ENCODE assay signal across 7 mouse cellular contexts in the genomic region with DNA sequence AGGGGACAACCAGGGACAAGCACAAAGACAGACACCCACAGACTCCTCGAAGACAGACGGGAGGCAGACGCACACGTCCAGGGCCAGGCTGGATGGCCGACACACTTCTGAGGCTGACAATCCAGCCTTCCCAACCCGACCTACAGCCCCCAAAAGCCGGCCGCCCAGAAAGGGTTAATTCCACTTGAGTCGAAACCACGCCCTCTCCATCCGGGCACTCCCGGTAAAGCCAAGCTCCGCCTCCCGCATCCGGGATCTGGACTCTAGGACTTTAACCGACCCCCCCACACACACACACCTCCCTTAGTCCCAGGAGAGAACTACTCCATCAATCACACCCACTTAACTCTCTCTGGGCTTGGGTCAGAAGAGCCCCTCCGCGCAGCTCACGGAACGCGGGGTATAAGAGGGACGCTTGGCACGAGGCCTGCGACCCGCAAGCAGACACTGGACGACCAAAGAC. TPM values are rescaled to one million over a fixed set of nuclear protein-coding genes. Genes with fewer than 3 reads are reported as not detected.
DNase-seq lines count a peak whose midpoint lies in the region; ATAC-seq and TF ChIP-seq lines count a peak whose summit lies in the region.

No protein-coding gene starts in this region.

- H3K4me1 ChIP-seq in intestine, postnatal 0 days (replicated peaks; ENCODE audit: control insufficient read depth, insufficient read depth, low read length), result peaks cover 11% of the 10 kb centered on the region
- peaks cover 77% of the 10 kb centered on the region for H3K4me1 ChIP-seq in limb, embryonic 10.5 days
- peaks cover 56% of the 10 kb centered on the region for H3K4me1 ChIP-seq in midbrain, embryonic 12.5 days

- WGBS in intestine, postnatal 0 days, result under 1% methylated on average over 26 of the region's 26 CpGs
- 0% methylated on average over 26 of the region's 26 CpGs for WGBS in limb, embryonic 10.5 days
- under 1% methylated on average over 26 of the region's 26 CpGs for WGBS in midbrain, embryonic 12.5 days

- peak overlapping the region; percentile 78 for H3K4me2 ChIP-seq in intestine, postnatal 0 days (replicated peaks; ENCODE audit: low read depth)
- peak overlapping the region; percentile 98 for H3K4me2 ChIP-seq in midbrain, embryonic 12.5 days (replicated peaks)

- ATAC-seq in intestine, postnatal 0 days, result peak; percentile 64
- ATAC-seq in midbrain, embryonic 12.5 days (ENCODE audit: low FRiP score, low read depth), result peak; percentile 41

- H3K9me3 ChIP-seq in intestine, postnatal 0 days (ENCODE audit: control insufficient read depth), result no peaks in the 10 kb centered on the region
- no peaks in the 10 kb centered on the region for H3K9me3 ChIP-seq in limb, embryonic 10.5 days (replicated peaks)
- no peaks in the 10 kb centered on the region for H3K9me3 ChIP-seq in midbrain, embryonic 12.5 days

- peak overlapping the region; percentile 98 for H3K27ac ChIP-seq in intestine, postnatal 0 days (ENCODE audit: low read depth, low read length)
- H3K27ac ChIP-seq in limb, embryonic 10.5 days, result peak overlapping the region; percentile 89
- peak overlapping the region; percentile 98 for H3K27ac ChIP-seq in midbrain, embryonic 12.5 days (replicated peaks)

- peak; percentile 98 for DNase-seq in adrenal gland, postnatal 14 days
- peak; percentile 98 for DNase-seq in embryo, embryonic 9.5 days (ENCODE audit: extremely low spot score)
- peak; percentile 92 to 98 for DNase-seq in gastrocnemius, postnatal 4 days (ENCODE audit: low spot score in 2 of 2)
- peak; percentile 100 for DNase-seq in limb, embryonic 10.5 days (ENCODE audit: low spot score)
- peak; percentile 81 for DNase-seq in spleen, adult 12 weeks (ENCODE audit: low spot score)

- peaks cover 19% of the 10 kb centered on the region for H3K36me3 ChIP-seq in intestine, postnatal 0 days (ENCODE audit: control insufficient read depth, insufficient read depth)
- peaks cover 51% of the 10 kb centered on the region for H3K36me3 ChIP-seq in limb, embryonic 10.5 days
- H3K36me3 ChIP-seq in midbrain, embryonic 12.5 days, result peaks cover 33% of the 10 kb centered on the region

- peak overlapping the region; percentile 80 for H3K4me3 ChIP-seq in intestine, postnatal 0 days (ENCODE audit: low read depth, low read length)
- H3K4me3 ChIP-seq in limb, embryonic 10.5 days, result peak overlapping the region; percentile 87
- peak overlapping the region; percentile 64 for H3K4me3 ChIP-seq in midbrain, embryonic 12.5 days

- H3K9ac ChIP-seq in intestine, postnatal 0 days (ENCODE audit: low read depth, low read length), result peak overlapping the region; percentile 90
- peak overlapping the region; percentile 96 for H3K9ac ChIP-seq in midbrain, embryonic 12.5 days (replicated peaks)

- no peak for TF ChIP-seq CTCF in intestine, postnatal 0 days (IDR thresholded peaks at IDR 0.05; ENCODE audit: low read depth)

- no peaks in the 10 kb centered on the region for H3K27me3 ChIP-seq in intestine, postnatal 0 days (replicated peaks; ENCODE audit: control insufficient read depth, insufficient read depth, low read length)
- H3K27me3 ChIP-seq in limb, embryonic 10.5 days (ENCODE audit: low read depth, poor library complexity, severe bottlenecking), result no peaks in the 10 kb centered on the region
- no peaks in the 10 kb centered on the region for H3K27me3 ChIP-seq in midbrain, embryonic 12.5 days

RNA-seq across cellular contexts. Expression of a gene that starts 2.4 kb away (rescaled TPM):
- 53.7 and 61.3 TPM in 2 replicates for total RNA-seq in adrenal gland, postnatal 14 days (2021)
- total RNA-seq in gastrocnemius, postnatal 4 days (2021), result 10 to 100 TPM; 51.2 to 59.4 TPM
- polyA plus RNA-seq in intestine, postnatal 0 days (2015; fragmentation: Nextera tagmentation; extraction: Ambion mirVana), result 18.2 and 23.6 TPM in 2 replicates
- polyA plus RNA-seq in limb, embryonic 10.5 days (2016; fragmentation: Nextera tagmentation; extraction: Ambion mirVana), result 36.6 and 40.8 TPM in 2 replicates
- polyA plus RNA-seq in midbrain, embryonic 12.5 days (2016; fragmentation: Nextera tagmentation; extraction: Ambion mirVana), result 48.7 and 50.7 TPM in 2 replicates

RNA-seq across cellular contexts. Expression of a gene that starts 13.1 kb away (rescaled TPM):
- 29.5 and 30.2 TPM in 2 replicates for total RNA-seq in adrenal gland, postnatal 14 days (2021)
- total RNA-seq in gastrocnemius, postnatal 4 days (2021), result 10 to 100 TPM; 16.9 to 17.4 TPM
- polyA plus RNA-seq in intestine, postnatal 0 days (2015; fragmentation: Nextera tagmentation; extraction: Ambion mirVana), result 24.1 and 24.9 TPM in 2 replicates
- 23.0 and 24.7 TPM in 2 replicates for polyA plus RNA-seq in limb, embryonic 10.5 days (2016; fragmentation: Nextera tagmentation; extraction: Ambion mirVana)
- 11.4 and 12.1 TPM in 2 replicates for polyA plus RNA-seq in midbrain, embryonic 12.5 days (2016; fragmentation: Nextera tagmentation; extraction: Ambion mirVana)

RNA-seq across cellular contexts. Expression of a gene that starts 15.7 kb away (rescaled TPM):
- 34.2 and 42.6 TPM in 2 replicates for total RNA-seq in adrenal gland, postnatal 14 days (2021)
- 10 to 100 TPM; 21.1 to 26.4 TPM for total RNA-seq in gastrocnemius, postnatal 4 days (2021)
- polyA plus RNA-seq in intestine, postnatal 0 days (2015; fragmentation: Nextera tagmentation; extraction: Ambion mirVana), result 8.6 and 8.9 TPM in 2 replicates
- 45.2 and 51.6 TPM in 2 replicates for polyA plus RNA-seq in limb, embryonic 10.5 days (2016; fragmentation: Nextera tagmentation; extraction: Ambion mirVana)
- 52.9 and 53.8 TPM in 2 replicates for polyA plus RNA-seq in midbrain, embryonic 12.5 days (2016; fragmentation: Nextera tagmentation; extraction: Ambion mirVana)

RNA-seq across cellular contexts. Expression of a gene that starts 15.8 kb away (rescaled TPM):
- total RNA-seq in adrenal gland, postnatal 14 days (2021), result 124 and 137 TPM in 2 replicates
- total RNA-seq in gastrocnemius, postnatal 4 days (2021), result 10 to 100 TPM; 63.8 to 76.3 TPM
- 159 and 164 TPM in 2 replicates for polyA plus RNA-seq in intestine, postnatal 0 days (2015; fragmentation: Nextera tagmentation; extraction: Ambion mirVana)
- polyA plus RNA-seq in limb, embryonic 10.5 days (2016; fragmentation: Nextera tagmentation; extraction: Ambion mirVana), result 140 and 151 TPM in 2 replicates
- 98.9 and 105 TPM in 2 replicates for polyA plus RNA-seq in midbrain, embryonic 12.5 days (2016; fragmentation: Nextera tagmentation; extraction: Ambion mirVana)

RNA-seq across cellular contexts. Expression of a gene that starts 41.9 kb away (rescaled TPM):
- 109 and 118 TPM in 2 replicates for total RNA-seq in adrenal gland, postnatal 14 days (2021)
- 10 to 100 TPM; 73.0 to 80.8 TPM for total RNA-seq in gastrocnemius, postnatal 4 days (2021)
- polyA plus RNA-seq in intestine, postnatal 0 days (2015; fragmentation: Nextera tagmentation; extraction: Ambion mirVana), result 19.4 and 24.8 TPM in 2 replicates
- polyA plus RNA-seq in limb, embryonic 10.5 days (2016; fragmentation: Nextera tagmentation; extraction: Ambion mirVana), result 35.1 and 70.5 TPM in 2 replicates
- 78.7 and 88.5 TPM in 2 replicates for polyA plus RNA-seq in midbrain, embryonic 12.5 days (2016; fragmentation: Nextera tagmentation; extraction: Ambion mirVana)

Comparison
In these comparisons a context has a peak if more than half of its experiments do, and no peak if none do; other contexts are left out.
1. Peak in every context shown above with its lines: DNase-seq, ATAC-seq, H3K4me3 ChIP-seq and H3K27ac ChIP-seq.